Mouse (Mus musculus) macrophage (primary cell): Measurements from ENCODE around the gene Eif3k. TPM values are rescaled to one million over a fixed set of nuclear protein-coding genes. Genes with fewer than 3 reads are reported as not detected.
A peak's percentile ranks its signal among the peaks of the same experiment; 100 is the strongest.

Experiments
- H3K27ac ChIP-seq: fragments of 350-480 bp; formaldehyde crosslinking; 2 replicates; pipeline ENCODE4 v1.9.0; 2021
- H3K36me3 ChIP-seq: fragments of 350-480 bp; formaldehyde crosslinking; 2 replicates; pipeline ENCODE4 v1.9.0; 2021; ENCODE audit errors: inconsistent target
- H3K4me3 ChIP-seq: fragments of 350-480 bp; formaldehyde crosslinking; 2 replicates; pipeline ENCODE4 v1.9.0; 2021; ENCODE audit errors: inconsistent target
- H3K79me2 ChIP-seq: fragments of 350-480 bp; formaldehyde crosslinking; 2 replicates; pipeline ENCODE4 v1.9.0; 2021; ENCODE audit errors: inconsistent target
- WGBS: methylation state at CpG from one replicate; pipeline ENCODE4 v1.1.7; 2026; ENCODE audit warnings: inconsistent platforms; ENCODE audit not compliant: missing documents; 5-methylcytosine and 5-hydroxymethylcytosine counted together
- polyA plus RNA-seq: library from polyadenylated mRNA; stranded (reverse); fragments of 250-400 nt; gene quantifications from 3 replicates; pipeline ENCODE4 v1.2.4, GENCODE M21; 2018; ENCODE audit warnings: inconsistent platforms

The Eif3k gene
- polyA plus RNA-seq, 1 experiment from 2014 or later, result 201 TPM

DNA sequence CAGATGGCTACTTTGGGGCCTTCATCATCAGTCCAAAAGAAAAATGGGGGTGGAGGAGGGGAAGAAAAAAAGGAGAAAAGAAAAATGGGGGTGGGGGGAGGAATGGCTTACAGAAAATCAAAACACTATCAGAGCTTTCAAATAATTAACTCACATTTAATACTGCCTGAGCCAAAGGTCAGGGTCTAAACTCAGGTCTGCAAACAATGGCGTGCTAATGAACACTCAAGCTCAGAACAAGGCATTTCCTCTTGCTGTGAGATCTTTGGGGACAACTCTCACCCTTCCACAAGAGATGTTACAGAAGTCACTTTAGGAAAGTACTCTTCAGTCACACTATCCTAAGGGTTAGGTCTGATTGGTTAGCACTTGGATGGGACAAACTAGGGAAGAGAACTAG, 22.9 kb downstream of the Eif3k start:
- peaks cover 82% of the 10 kb centered on the region for H3K79me2 ChIP-seq
- no peaks in the 10 kb centered on the region for H3K36me3 ChIP-seq
- H3K27ac ChIP-seq, result peak overlapping the region; percentile 29; the same call in 1 of the 2 replicates
- H3K4me3 ChIP-seq, result no peak overlapping the region
- WGBS, result 100% methylated on average over 1 of the region's 1 CpGs

DNA sequence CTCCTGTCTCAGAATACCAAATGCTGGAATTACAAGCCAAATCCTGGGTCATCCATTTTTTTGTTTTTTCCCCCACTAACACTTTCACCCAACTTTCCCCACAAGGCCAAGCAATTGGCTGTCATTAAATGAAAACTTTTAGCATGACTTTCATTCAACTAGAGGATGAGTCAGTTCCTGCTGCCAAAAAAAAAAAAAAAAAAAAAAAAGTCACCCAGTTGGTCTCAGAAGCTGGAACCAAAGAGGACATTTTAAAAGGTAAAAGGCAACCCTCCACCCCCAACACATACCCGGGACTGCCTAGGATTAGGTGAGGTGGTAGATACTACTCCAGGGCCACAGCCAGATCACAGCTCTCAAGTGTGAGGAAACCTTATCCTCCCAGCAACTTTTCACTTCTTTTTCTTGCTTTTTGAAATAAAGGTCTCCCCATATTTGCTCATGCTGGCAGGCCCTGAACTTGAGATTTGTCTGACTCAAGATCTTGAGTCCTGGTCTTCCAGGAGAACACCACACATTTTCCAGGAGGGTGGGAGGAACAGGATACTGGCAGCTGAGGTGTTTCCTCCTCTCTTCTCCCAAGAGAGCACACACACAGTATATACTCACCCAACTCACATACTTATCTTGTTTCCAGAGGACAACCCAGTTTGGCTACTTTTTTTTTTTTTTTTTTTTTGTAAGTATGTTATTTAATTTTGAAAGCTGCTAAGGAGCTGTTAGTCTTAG, 23.5 kb downstream of the Eif3k start:
- H3K27ac ChIP-seq, result peak overlapping the region; percentile 29
- H3K79me2 ChIP-seq, result peaks cover 88% of the 10 kb centered on the region
- H3K4me3 ChIP-seq, result no peak overlapping the region
- H3K36me3 ChIP-seq, result no peaks in the 10 kb centered on the region
- WGBS, result 47% methylated on average over 1 of the region's 1 CpGs

DNA sequence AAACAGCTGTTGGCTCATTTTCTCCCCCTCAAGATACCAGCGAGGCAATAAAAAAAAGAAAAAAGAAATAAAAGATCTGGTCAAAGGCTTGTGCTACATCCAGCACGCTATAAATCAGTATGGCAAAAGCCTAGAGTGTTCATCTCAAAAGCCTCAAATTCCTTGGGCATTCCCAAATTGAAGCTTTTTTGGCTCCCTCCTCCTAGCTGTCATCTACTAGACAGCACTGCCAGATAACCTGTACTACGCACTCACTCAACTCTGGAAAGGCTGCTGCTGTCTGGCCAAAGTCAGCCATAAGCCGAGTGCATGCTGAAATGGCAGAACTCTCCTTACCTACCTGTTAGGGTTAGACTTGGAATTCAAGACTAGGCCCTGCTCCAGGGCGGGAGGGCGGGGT, 24.4 kb downstream of the Eif3k start:
- Histone ChIP-seq H3K27ac (0 out of 2 replicates have a peak overlapping the region, but pooled peaks have one; percentile 29), H3K36me3 (no peaks in the 10 kb centered on the region), H3K4me3 (no peak overlapping the region), H3K79me2 (peaks cover 96% of the 10 kb centered on the region)
- 95% methylated on average over 6 of the region's 6 CpGs for WGBS

- H3K36me3 ChIP-seq, result no peaks in the 10 kb centered on the region
- H3K27ac ChIP-seq, result no peak overlapping the region
- 92% methylated on average over 1 of the region's 1 CpGs for WGBS
- H3K79me2 ChIP-seq, result peaks cover 100% of the 10 kb centered on the region
- H3K4me3 ChIP-seq, result no peak overlapping the region
Measured at GRCm38 (mm10) chr7:28956270-28956669, 25.4 kb downstream of the Eif3k start.

GRCm38 (mm10) chr7:28955295-28955897, 26.3 kb downstream of the Eif3k start:
- peaks cover 100% of the 10 kb centered on the region for H3K79me2 ChIP-seq

DNA sequence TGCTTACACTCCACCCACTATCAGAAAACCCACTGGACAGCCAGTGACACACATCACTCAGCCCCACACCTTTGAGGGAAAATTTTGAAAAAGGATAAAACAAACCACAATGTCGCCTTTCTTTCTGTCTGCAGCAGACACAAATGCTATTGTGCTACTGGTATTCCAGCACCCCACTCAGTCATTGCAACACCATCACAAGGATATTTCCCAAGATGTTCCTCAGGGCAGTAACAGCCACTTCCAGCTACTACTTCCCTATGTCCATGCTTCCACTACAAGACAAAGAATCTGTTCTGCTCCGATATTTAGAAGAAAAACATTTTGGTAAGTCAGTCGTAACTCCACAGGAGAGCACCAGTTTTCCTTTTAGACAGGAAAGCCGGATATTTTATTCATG, 26.9 kb downstream of the Eif3k start:
- no peaks in the 10 kb centered on the region; the same call in 1 of the 2 replicates for H3K36me3 ChIP-seq
- WGBS, result 76% methylated on average over 4 of the region's 4 CpGs
- peaks cover 100% of the 10 kb centered on the region for H3K79me2 ChIP-seq
- 0 out of 2 replicates have a peak overlapping the region, but pooled peaks have one; percentile 13 for H3K27ac ChIP-seq
- H3K4me3 ChIP-seq, result no peak overlapping the region

More at GRCm38 (mm10) chr7:28955295-28955897, 26.3 kb downstream of the Eif3k start:
- no peak overlapping the region for H3K4me3 ChIP-seq
- WGBS, result 67% methylated on average over 5 of the region's 5 CpGs
- no peak overlapping the region for H3K27ac ChIP-seq
- no peaks in the 10 kb centered on the region; the same call in 1 of the 2 replicates for H3K36me3 ChIP-seq

DNA sequence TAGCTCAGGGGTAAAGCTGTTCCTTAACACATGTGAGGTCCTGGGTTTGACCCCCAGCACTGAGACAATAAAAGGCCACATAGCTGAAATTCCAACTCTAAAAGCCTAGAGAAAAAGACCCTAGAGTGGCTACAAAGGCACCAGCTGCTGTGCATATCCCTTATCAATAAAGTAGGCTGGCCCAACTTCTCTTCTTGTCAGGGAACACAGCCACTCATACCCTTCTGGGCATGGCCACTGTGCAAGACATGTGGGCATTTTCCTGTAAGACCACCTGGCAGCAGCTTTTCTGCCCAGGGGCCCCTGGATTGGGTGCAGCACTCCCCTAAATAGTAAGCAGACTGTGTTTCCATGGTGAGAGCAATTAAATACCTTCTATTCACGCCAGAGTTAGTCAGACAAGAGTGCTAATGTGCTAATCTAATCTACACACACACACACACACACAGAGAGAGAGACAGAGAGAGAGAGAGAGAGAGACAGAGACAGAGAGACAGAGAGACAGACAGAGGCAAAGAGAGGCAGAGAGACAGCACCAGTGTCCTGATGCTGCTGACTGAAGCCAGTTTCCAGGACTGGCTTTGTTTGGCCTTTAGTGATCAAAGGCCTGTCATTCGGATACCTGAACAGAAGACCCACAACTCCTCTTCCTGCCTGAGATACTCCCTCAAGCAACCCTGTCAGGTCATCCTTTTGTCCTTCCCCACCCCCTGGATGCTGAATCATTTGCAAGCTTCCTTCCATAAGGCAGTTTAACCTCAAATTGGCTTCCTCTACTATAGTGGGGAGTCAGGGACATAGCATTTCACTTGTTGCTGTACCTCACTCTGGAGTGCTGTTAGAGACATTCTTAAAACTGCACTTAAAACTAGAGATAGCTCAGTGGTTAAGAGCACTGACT, 27.9 kb downstream of the Eif3k start:
- WGBS, result 47% methylated on average over 2 of the region's 2 CpGs
- Histone ChIP-seq H3K36me3 (no peaks in the 10 kb centered on the region; the same call in 1 of the 2 replicates), H3K27ac (no peak overlapping the region), H3K79me2 (peaks cover 100% of the 10 kb centered on the region), H3K4me3 (no peak overlapping the region)

DNA sequence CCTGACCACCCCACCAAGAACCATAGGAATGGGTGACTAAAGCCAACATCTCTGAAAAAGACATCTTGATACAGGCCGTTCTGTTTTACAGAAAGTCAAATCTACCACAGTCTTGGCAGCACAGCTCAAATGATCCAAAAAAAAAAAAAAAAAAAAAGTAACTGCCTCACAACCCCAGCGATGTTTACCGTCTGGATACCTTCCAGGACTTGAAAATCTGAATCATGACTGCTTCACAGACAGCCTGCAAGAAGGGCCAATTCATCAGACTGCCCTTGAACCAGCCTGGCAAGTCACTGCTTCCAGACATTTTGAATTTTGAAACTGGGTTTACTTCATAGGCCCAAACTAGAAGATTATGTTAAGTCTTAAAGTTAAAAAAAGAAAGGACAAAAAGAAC, 28.9 kb downstream of the Eif3k start:
- 73% methylated on average over 3 of the region's 3 CpGs for WGBS
- Histone ChIP-seq H3K79me2 (peaks cover 100% of the 10 kb centered on the region), H3K36me3 (no peaks in the 10 kb centered on the region; the same call in 1 of the 2 replicates), H3K4me3 (no peak overlapping the region), H3K27ac (no peak overlapping the region)

DNA sequence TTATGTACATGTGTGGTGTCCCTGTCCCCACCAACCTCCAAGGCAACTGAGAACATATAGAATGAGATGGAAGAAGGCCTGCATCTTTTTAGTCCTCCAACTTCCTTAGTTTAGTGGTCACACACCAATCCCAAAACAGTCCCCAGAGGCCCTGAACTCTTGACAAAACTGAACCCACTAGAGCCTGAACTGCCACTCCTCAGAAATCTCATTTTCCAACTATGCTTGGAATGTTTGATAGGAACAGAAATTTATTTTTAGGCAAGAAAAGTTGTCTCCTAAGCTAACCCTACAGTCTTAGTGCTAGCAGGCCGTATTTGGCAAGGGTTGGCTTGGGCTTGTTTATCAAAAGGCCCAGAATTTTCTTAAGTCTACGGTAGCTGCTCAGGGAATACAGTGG, 29.9 kb downstream of the Eif3k start:
- WGBS, result 89% methylated on average over 2 of the region's 2 CpGs
- H3K36me3 ChIP-seq, result no peaks in the 10 kb centered on the region; the same call in 1 of the 2 replicates
- no peak overlapping the region for H3K4me3 ChIP-seq
- H3K79me2 ChIP-seq, result peaks cover 100% of the 10 kb centered on the region
- H3K27ac ChIP-seq, result no peak overlapping the region

- Histone ChIP-seq H3K36me3 (no peaks in the 10 kb centered on the region; the same call in 1 of the 2 replicates), H3K79me2 (peaks cover 100% of the 10 kb centered on the region), H3K27ac (no peak overlapping the region), H3K4me3 (no peak overlapping the region)
- WGBS, result 96% methylated on average over 10 of the region's 10 CpGs
Measured at GRCm38 (mm10) chr7:28950346-28951037, 31.2 kb downstream of the Eif3k start.

DNA sequence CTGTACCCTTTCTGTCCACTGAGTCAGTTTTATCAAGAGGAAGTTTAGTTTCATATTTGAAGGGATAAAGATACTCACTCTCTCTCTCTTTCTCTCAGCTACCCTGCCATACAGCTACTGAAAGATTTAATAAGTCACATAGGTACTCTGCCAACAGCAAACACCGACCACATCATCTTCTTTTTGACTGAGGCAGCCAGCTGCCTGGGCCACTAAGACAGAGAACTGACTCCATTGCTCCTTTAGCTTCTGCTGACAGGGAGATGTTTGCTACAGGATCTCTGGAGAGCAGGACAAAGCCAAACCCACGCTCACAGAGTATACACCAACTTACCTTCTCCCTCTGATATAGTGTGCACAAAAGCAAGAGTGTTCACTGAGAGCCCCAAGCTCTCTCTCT, 32.4 kb downstream of the Eif3k start:
- WGBS, result 83% methylated on average over 2 of the region's 2 CpGs
- no peak overlapping the region for H3K27ac ChIP-seq
- H3K36me3 ChIP-seq, result no peaks in the 10 kb centered on the region; the same call in 1 of the 2 replicates

GRCm38 (mm10) chr7:28948746-28949145, 32.9 kb downstream of the Eif3k start:
- H3K79me2 ChIP-seq, result peaks cover 100% of the 10 kb centered on the region
- no peak overlapping the region for H3K27ac ChIP-seq
- H3K36me3 ChIP-seq, result no peaks in the 10 kb centered on the region; the same call in 1 of the 2 replicates
- WGBS, result 95% methylated on average over 7 of the region's 7 CpGs
- no peak overlapping the region for H3K4me3 ChIP-seq

More for the DNA sequence above, 32.4 kb downstream of the Eif3k start:
- H3K4me3 ChIP-seq, result no peak overlapping the region
- H3K79me2 ChIP-seq, result peaks cover 100% of the 10 kb centered on the region

DNA sequence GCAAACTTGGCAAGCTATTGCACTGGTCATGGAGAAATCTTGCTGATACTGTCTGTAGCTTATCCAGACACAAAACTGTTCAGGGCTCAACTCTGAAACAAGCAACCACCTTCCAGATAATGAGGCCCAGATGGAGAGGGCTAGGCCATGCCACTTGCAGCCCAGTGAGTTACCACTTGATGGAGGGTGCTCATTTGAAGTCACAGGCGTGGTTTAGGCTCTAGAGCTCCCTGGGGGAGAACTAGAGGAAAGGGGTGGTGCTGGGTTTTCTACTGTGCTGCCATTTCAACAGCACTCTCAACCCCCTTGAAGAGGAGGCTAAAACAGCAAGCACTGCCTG, 35.4 kb downstream of the Eif3k start:
- 64% methylated on average over 1 of the region's 1 CpGs for WGBS
- Histone ChIP-seq H3K36me3 (no peaks in the 10 kb centered on the region; the same call in 1 of the 2 replicates), H3K27ac (no peak overlapping the region), H3K79me2 (peaks cover 100% of the 10 kb centered on the region), H3K4me3 (no peak overlapping the region)
